Mouse (Mus musculus) CD4-positive helper T cell, adult 2 months (primary cell): ENCODE data around the gene Tut1.
A peak's percentile ranks its signal among the peaks of the same experiment; 100 is the strongest.

Experiments
- DNase-seq: peaks from one replicate; pipeline ENCODE4 v3.0.0-alpha.2; 2012; ENCODE audit warnings: low read depth, missing footprints, low spot score

Tut1 gene

DNA sequence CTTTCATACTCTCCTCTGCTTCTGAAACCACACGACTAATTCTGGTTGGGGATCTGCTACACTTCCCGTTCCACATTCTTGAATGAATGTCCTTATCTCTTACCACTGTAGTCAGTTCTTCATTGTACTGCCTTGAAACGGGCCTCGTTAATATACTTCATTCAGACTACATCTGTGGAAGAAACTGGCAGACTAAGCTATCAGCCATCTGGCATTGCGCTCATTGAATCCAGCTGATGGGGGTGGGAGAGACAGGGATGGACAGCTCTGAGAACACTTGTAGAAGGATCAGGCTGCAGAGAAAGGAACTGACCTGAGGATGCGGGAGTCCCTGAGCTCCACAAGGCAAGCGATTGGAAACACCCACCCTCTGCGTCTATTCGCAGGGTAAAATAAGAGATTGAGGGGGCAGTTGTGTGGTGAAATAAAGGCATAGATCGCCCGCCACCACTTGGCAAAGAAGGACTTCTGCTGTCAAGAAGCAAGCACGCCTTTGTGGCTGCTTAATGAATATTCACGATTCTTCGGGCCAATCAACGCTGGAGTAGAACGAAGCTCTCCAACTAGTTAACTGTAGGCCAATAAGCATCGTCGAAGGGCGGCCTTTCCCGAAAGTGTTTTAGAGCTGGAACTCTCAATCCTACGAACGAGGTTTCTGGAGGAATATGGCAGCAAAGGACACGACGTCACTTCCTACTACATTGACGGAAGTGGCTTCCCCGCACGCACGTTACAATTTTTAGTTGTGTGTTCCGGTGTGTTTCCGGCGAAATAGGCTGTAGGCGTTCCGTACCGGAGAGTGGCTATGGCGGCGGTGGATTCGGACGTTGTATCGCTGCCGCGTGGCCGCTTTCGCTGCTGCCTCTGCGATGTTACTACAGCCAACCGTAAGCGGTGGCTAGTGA is at the start of gene Tut1:
Gene Tut1 (plus strand): TSS at position 713 of the 905 bp plus-strand sequence.
- DNase-seq: peak; percentile 98

DNA sequence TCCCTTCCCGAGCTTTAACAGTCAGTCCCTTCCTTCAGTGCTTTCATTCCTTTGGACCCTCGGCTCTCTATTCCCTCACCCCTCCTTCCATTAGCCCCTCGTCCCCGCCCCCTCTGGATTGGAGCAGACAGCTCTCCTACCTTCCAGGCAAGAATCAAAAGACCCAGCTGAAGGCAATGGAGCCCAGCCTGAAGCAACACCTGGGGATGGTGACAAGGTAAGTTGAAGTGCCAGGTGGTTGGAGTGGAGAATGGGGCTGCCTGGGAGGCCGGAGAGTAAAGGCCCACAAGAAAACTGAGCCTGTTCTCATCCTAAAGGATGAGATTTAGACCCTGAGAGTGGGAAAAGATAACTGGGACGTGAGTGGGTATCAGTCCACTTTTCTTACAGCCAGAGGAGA is 45.1 kb upstream of the Tut1 start:
- DNase-seq: no peak

- DNase-seq: no peak
These were observed 41.8 kb upstream of the Tut1 start for GRCm38 (mm10) chr19:8911810-8912209.

- DNase-seq: no peak
These were observed 39.4 kb upstream of the Tut1 start for GRCm38 (mm10) chr19:8914212-8914611.

DNA sequence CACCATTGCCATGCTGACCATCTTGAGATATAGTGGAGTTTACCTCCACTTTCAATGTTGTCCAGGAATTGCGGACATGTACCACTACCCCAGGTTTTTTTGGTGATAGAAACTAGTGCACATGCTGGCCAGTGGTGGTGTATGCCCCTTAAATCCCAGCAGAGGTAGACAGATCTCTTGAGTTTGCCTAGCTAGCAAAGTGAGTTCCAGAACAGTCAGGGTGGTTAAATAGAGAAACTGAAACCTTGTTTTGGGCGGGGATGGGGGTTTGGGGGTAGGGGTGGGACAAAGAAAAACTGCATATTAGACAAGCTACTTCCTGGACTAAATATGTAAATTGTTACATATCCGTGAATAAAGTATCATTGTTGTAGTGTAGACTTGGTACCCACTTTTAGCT is 34.6 kb upstream of the Tut1 start:
- peak; percentile 47 for DNase-seq

DNA sequence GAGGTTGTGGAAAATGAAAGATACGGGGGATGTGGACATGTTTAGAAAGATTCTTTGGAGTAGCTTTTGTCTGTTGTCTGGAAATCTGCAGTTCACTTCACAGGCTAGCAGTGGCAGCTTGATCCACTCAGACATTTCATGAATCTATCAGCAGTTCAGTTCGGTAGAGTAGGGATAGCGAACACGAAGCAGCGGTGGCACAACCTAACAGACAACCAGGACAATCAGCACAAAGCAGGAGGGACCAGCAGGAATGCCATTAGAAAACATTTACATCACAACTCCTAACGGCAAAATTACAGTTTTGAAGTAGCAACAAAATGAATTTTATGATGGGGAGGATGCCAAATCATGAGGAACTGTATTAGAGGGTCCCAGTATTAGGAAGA is 34.0 kb upstream of the Tut1 start:
- DNase-seq: no peak

DNA sequence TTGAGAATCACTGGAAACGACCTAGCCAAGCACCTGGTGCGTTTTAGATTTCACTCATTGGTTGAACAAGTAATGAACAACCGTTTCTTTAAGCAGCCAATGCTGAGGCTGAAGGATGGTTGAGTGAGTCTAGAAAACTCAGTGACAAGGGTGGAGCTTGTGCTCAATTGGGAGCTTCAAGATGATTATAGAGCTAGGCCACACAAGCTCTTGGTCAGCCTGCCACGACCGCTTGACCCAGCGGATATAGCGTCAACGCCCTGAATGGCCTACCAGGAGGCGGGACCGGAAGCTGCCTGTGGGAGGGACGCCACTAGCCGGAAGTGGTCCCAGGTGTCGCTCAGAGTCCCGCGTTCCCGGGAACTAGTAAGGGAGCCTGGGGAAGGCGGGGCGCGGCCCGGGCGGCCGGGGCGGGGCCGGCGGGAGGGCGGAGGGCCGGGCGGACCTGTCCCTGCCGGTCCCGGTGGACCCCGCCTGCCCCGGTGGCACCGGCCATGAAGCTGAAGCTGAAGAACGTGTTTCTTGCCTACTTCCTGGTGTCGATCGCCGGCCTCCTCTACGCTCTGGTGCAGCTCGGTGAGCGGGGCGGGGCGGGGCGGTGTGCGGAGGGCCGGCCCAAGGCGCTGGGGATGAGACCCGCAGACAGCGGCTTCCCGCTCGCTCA is 33.4 kb upstream of the Tut1 start, which contains the start of gene B3gat3:
Gene B3gat3 (plus strand): TSS at position 302 of the 664 bp plus-strand sequence.
- DNase-seq: peak; percentile 85

DNA sequence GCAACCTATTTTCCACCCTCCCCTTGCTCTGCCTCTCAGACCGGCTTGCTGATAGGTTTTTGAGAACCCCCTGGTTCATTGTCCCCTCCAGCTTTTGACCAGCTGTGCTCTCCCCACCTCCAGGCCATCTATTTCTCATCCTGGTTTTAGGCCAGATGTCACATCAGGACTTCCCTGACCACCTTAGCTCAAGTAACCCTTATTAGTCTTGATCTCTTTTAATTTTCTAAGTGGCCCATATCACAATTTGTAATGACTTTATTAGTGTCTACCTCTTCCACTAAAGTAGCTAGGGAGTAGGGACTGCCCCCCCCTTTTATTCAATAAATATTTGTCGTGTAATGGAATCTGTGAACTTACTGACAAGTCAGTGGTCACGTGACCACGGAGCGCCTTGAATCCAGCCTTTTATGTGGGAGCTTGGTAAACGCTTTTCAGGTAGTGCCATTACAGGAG is 32.8 kb upstream of the Tut1 start:
- DNase-seq: peak; percentile 84

DNA sequence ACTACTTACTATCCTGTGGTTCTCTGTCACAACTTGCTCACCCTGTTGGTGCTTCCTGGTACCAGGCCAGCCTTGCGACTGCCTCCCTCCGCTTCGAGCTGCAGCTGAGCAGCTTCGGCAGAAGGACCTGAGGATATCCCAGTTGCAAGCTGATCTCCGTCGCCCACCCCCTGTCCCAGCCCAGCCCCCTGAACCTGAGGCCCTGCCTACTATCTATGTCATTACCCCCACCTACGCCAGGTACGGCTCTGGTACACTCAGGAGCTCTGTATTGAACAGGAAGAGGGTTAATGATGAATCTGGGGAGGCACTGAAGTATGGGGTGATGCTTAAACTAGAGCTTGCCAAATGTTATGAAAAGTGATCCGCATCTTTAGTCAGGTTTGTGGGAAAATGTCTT is 31.9 kb upstream of the Tut1 start:
- peak; percentile 33 for DNase-seq

GRCm38 (mm10) chr19:8926766-8927165 is 26.9 kb upstream of the Tut1 start:
- DNase-seq: peak; percentile 66

DNA sequence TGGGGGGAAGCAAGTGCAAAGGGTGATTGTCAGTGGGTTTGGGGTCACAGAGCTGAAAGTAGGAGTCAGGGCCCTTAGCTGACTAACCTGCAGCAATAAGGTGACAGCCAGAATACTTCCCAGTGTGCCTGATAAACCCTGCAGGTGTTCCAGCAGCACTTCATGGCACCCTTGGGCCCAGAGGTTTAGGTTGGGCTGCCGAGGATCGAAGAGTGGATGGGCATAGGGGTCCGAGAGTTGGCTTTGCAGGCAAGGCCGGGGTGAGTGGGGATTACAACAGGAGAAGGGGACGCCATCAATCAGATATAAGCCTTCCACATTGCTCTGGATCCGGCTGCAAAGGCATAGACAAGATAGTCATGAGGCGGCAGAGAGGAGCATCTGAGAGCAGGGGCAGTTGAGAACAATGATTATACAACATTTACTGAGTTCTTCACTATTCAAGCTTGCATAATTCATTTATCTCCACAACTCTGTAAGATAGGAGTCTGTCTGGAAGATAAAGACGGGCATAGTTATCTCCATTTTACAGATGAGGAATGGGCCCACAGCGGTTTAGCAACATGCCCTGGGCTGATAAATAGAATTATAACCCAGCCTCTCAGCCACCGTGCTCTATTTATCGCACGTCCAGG is 25.6 kb upstream of the Tut1 start:
- DNase-seq: no peak

- DNase-seq: no peak
These were observed 24.9 kb upstream of the Tut1 start for GRCm38 (mm10) chr19:8928689-8929223.

- peak; percentile 85 for DNase-seq
These were observed 24.2 kb upstream of the Tut1 start, which contains the start of the genes Rom1 and Eml3 for GRCm38 (mm10) chr19:8929224-8930088. Gene Rom1 (minus strand): TSS chr19:8929356. Gene Eml3 (plus strand): TSS chr19:8929552.

GRCm38 (mm10) chr19:8930117-8930516 is 23.5 kb upstream of the Tut1 start:
- DNase-seq: no peak

DNA sequence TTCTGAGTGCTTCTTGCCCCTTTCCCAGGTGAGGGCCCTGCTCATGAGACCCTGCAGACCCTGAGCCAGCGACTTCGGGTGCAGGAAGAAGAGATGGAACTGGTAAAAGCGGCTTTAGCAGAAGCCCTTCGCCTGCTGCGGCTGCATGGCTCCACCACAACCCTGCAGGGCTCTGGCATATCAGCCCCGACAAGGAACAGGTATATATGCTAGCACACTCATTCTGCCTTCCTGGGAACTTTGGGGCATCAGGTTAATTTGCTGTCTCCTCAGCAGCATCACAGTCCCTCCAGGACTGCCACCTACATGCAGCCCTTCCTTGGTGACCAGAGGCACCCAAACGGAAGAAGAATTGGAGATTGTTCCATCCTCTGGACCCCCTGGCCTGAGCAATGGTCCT is 22.9 kb upstream of the Tut1 start:
- no peak for DNase-seq

DNA sequence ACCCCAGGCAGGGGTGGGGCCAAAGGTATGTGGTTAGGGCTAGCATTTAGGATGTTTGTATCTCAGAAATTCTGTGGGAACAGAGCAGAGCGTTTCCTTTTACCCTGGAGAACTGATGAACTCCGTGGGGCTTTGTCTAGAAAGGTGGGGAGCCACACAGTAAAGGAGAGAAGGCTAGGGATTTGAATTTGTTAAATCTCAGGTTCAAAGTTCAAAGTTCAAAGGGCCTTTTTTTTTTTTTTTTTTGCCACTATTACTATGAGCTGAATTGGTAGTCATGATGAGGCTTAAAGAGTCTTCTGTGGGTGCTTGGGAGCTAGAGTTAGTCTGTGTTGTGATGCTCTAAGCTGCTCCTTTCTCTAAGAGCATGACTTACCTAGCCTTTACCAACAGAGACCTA is 16.9 kb upstream of the Tut1 start:
- no peak for DNase-seq

DNA sequence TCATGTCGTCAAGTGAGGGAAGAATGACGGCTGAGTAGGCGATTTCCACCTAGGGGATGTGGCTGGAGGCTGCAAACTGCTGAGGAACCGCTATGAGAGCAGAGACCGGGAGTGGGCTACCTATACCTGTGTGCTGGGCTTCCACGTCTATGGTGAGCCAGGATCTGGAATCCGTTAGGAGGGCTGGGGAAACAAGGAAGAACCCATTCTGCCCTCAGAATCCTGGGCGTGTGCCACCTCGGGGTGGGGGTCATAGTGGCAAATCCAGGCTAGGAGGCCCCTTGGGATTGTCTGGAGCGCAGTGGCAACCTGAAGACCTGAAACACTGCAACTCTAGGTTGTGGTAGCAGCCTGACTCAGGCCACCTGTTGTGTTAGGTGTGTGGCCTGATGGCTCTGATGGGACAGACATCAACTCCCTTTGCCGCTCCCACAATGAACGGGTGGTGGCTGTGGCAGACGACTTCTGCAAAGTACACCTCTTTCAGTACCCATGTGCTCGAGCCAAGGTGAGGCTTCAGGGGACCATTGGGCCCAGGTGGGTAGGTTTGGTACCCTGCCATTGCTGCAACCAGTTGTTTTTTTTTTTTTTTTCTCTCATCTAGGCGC is 13.0 kb upstream of the Tut1 start:
- DNase-seq: no peak

GRCm38 (mm10) chr19:8941136-8941514 is 12.5 kb upstream of the Tut1 start:
- DNase-seq: no peak

DNA sequence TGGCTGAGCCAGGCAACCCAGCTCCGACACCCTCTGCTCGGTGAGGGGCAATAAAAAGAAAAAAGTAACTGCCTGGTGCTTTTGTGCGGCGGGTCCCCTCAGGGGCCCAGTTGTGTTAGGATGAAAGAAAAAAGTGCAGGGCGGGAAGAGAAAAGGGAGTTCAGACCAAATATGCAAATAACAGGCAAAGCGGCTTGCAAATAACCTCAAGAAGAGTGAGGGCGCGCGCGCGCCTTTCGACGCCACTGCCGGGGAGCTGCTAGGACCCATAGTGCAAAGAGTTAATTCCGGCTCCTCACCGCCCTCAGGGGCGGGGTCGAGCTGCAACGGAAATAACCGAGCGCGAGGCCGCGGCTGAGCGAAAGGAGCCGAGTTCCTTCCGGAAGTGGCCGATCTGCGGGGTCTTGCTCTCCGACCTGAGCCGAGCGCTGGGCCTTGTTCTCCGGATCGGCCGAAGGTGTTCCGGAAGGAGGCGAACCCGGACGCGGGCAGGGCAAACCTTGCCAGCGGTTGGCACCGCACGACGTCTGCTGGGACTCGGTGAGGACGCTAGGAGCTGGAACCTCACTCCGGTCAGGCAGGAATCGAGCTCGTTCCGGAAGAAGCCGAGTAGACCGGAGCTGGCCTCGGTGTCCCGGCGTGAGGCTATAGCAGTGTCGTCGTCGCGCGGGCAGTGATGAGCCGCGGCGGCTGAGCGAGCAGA is 12.0 kb upstream of the Tut1 start, which contains the start of gene Mta2:
Gene Mta2 (plus strand): TSS at position 361 of the 703 bp plus-strand sequence.
- peak; percentile 98 for DNase-seq
